Mouse (Mus musculus) liver, embryonic 16.5 days (tissue): ENCODE data around the gene Arhgap27. TPM values are rescaled to one million over a fixed set of nuclear protein-coding genes. Genes with fewer than 3 reads are reported as not detected.

ENCODE experiments used
- ATAC-seq: fragments of 200-750 bp; cut with Nextera tagmentation; 2 replicates; pipeline ENCODE4 v1.8.0; 2017; ENCODE audit warnings: low read depth, mild to moderate bottlenecking, moderate number of reproducible peaks, moderate library complexity
- H3K27ac ChIP-seq: fragments of 300-500 bp; sonication (generic); 2 replicates; pipeline ENCODE4 v1.5.1; 2014; ENCODE audit warnings: mild to moderate bottlenecking, low read length
- H3K27me3 ChIP-seq: fragments of 300-500 bp; sonication (generic); 2 replicates; pipeline ENCODE4 v1.6.1; 2014; ENCODE audit warnings: low read depth, low read length, mixed read lengths; ENCODE audit not compliant: control insufficient read depth, insufficient read depth
- H3K36me3 ChIP-seq: fragments of 300-500 bp; sonication (generic); 2 replicates; pipeline ENCODE4 v1.6.1; 2014; ENCODE audit warnings: mild to moderate bottlenecking; ENCODE audit not compliant: control insufficient read depth, insufficient read depth
- H3K4me1 ChIP-seq: fragments of 300-500 bp; sonication (generic); 2 replicates; pipeline ENCODE4 v1.6.1; 2014; ENCODE audit warnings: low read depth, low read length, mixed read lengths; ENCODE audit not compliant: control insufficient read depth
- H3K4me2 ChIP-seq: fragments of 300-500 bp; sonication (generic); 2 replicates; pipeline ENCODE4 v1.6.1; 2014; ENCODE audit warnings: low read depth, low read length, mixed read lengths
- H3K4me3 ChIP-seq: fragments of 300-500 bp; sonication (generic); 2 replicates; pipeline ENCODE4 v1.5.1; 2014; ENCODE audit warnings: low read depth, mild to moderate bottlenecking, low read length
- H3K9ac ChIP-seq: fragments of 300-500 bp; sonication (generic); 2 replicates; pipeline ENCODE4 v1.6.1; 2014; ENCODE audit warnings: low read depth, low read length
- H3K9me3 ChIP-seq: fragments of 300-500 bp; sonication (generic); replicated peaks from 2 replicates; pipeline ENCODE4 v1.6.1; 2016; ENCODE audit warnings: low read length; ENCODE audit not compliant: control insufficient read depth
- WGBS: fragments of 180-500 bp; shearing (Covaris S2); extraction: QIAGEN DNeasy Blood & Tissue Kit; methylation state at CpG from one replicate; pipeline ENCODE4 v1.1.7; 2014; ENCODE audit not compliant: insufficient replicate concordance; 5-methylcytosine and 5-hydroxymethylcytosine counted together
- polyA plus RNA-seq: library from polyadenylated mRNA; unstranded; fragments of >200 nt; fragmentation: Nextera tagmentation; extraction: Ambion mirVana; gene quantifications from 2 replicates; pipeline ENCODE4 v1.2.1, GENCODE M21; 2015

Gene Arhgap27
- polyA plus RNA-seq, 1 experiment from 2014 or later = 3.8 TPM

GRCm38 (mm10) chr11:103314736-103315374 lies 48.6 kb downstream of the Arhgap27 start:
- WGBS = 52% methylated on average over 10 of the region's 10 CpGs
- H3K27ac ChIP-seq = no peak overlapping the region

DNA sequence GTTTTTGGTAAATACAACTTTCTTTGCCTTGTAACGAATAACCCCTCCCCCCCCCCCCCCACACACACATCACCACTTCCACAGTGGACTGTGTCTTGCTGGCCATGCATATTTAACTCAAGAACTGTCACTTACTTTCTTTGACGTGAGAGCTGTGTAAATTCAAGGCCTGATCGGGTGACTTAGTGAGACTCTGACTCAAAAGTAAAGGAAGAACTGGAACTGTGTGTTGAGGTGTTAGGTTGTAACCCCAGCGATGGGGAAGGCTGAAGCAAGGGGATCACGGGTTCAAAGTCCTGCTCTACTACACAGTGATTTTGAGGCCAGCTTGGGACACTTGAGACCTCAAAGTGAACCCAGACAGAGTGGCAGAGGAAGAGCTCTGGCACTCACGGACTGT lies 50.0 kb downstream of the Arhgap27 start:
- no peaks in the 10 kb centered on the region for H3K36me3 ChIP-seq
- 48% methylated on average over 6 of the region's 6 CpGs for WGBS
- H3K27me3 ChIP-seq = peaks cover 12% of the 10 kb centered on the region

More at GRCm38 (mm10) chr11:103314736-103315374, 48.6 kb downstream of the Arhgap27 start:
- no peak for ATAC-seq
- Histone ChIP-seq H3K27me3 (peaks cover 12% of the 10 kb centered on the region), H3K4me3 (no peak overlapping the region), H3K9me3 (no peaks in the 10 kb centered on the region), H3K9ac (no peak overlapping the region), H3K4me2 (no peak overlapping the region), H3K36me3 (no peaks in the 10 kb centered on the region), H3K4me1 (no peaks in the 10 kb centered on the region; the same call in 1 of the 2 replicates)

GRCm38 (mm10) chr11:103312655-103313255 lies 50.7 kb downstream of the Arhgap27 start:
- H3K27me3 ChIP-seq = peaks cover 12% of the 10 kb centered on the region
- no peaks in the 10 kb centered on the region for H3K9me3 ChIP-seq
- no peaks in the 10 kb centered on the region for H3K36me3 ChIP-seq
- no peak overlapping the region for H3K4me3 ChIP-seq
- no peak overlapping the region for H3K4me2 ChIP-seq
- H3K4me1 ChIP-seq = no peaks in the 10 kb centered on the region; the same call in 1 of the 2 replicates
- no peak overlapping the region for H3K27ac ChIP-seq
- WGBS = 54% methylated on average over 8 of the region's 8 CpGs
- ATAC-seq = no peak
- H3K9ac ChIP-seq = no peak overlapping the region

More for the DNA sequence above, 50.0 kb downstream of the Arhgap27 start:
- Histone ChIP-seq H3K4me1 (no peaks in the 10 kb centered on the region; the same call in 1 of the 2 replicates), H3K4me3 (no peak overlapping the region), H3K4me2 (no peak overlapping the region), H3K9ac (no peak overlapping the region), H3K27ac (no peak overlapping the region), H3K9me3 (no peaks in the 10 kb centered on the region)
- no peak for ATAC-seq

GRCm38 (mm10) chr11:103311960-103312611 lies 51.4 kb downstream of the Arhgap27 start:
- 9% methylated on average over 30 of the region's 30 CpGs for WGBS
- H3K36me3 ChIP-seq = no peaks in the 10 kb centered on the region
- no peak overlapping the region for H3K4me3 ChIP-seq
- no peak overlapping the region for H3K27ac ChIP-seq
- H3K4me2 ChIP-seq = peak overlapping the region; percentile 37
- H3K9me3 ChIP-seq = no peaks in the 10 kb centered on the region
- H3K27me3 ChIP-seq = peaks cover 12% of the 10 kb centered on the region
- no peak overlapping the region for H3K9ac ChIP-seq
- no peak for ATAC-seq
- H3K4me1 ChIP-seq = no peaks in the 10 kb centered on the region; the same call in 1 of the 2 replicates

DNA sequence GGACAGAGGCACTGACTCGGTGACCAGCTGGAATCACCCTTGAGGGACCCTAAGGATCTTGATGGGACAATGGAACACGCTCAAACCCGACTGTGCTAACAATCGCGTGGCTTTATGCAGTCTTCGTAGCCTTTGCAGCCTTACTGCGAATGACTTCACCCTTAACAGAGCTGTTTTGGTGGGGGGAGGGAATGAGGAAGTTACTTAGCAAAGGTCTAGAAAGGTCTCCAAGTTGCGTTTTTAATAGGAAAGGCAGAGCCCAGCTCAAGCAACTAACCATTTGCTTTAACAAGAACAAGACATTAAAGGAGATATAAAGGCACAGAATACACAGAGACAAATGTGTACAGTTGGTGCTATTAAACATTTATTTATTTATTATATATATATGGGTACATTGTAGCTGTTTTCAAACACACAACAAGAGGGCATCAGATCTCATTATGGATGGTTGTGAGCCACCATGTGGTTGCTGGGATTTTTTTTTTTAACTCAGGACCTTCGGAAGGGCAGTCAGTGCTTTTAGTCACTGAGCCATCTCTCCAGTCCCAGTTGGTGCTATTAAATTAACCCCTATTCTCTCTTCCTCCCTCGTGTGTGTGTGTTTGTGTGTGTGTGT lies 53.4 kb downstream of the Arhgap27 start:
- WGBS = 21% methylated on average over 10 of the region's 10 CpGs
- Histone ChIP-seq H3K27me3 (peaks cover 12% of the 10 kb centered on the region), H3K9ac (no peak overlapping the region), H3K4me1 (no peaks in the 10 kb centered on the region; the same call in 1 of the 2 replicates), H3K4me2 (no peak overlapping the region), H3K9me3 (no peaks in the 10 kb centered on the region), H3K36me3 (no peaks in the 10 kb centered on the region), H3K4me3 (no peak overlapping the region), H3K27ac (no peak overlapping the region)
- ATAC-seq = no peak

DNA sequence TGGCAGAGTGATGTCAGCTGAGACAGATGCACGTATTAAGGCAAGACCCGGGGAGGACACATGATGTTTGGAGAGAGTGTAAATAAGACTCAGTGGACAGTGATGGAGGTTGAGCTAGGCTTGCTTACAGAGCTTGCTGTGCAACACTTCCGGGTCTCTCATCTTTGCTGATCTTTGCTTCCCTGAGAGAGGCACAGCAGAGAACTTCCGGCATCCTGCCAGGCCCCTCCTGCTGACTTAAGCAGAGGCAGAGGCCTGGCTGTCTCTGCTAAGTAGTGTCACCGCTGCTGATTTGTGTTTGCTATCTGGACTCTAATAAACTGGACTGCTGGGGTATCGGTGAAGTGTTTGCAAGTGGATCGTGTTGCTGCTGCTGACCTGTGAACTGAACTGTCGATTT lies 55.6 kb downstream of the Arhgap27 start:
- no peak overlapping the region for H3K9ac ChIP-seq
- H3K9me3 ChIP-seq = no peaks in the 10 kb centered on the region
- H3K27me3 ChIP-seq = peaks cover 12% of the 10 kb centered on the region
- 53% methylated on average over 8 of the region's 8 CpGs for whole genome bisulfite sequencing
- peak; percentile 27; the same call in 1 of the 2 replicates for ATAC-seq
- H3K4me2 ChIP-seq = no peak overlapping the region
- no peaks in the 10 kb centered on the region for H3K36me3 ChIP-seq
- no peak overlapping the region for H3K4me3 ChIP-seq
- H3K4me1 ChIP-seq = no peaks in the 10 kb centered on the region
- no peak overlapping the region for H3K27ac ChIP-seq

DNA sequence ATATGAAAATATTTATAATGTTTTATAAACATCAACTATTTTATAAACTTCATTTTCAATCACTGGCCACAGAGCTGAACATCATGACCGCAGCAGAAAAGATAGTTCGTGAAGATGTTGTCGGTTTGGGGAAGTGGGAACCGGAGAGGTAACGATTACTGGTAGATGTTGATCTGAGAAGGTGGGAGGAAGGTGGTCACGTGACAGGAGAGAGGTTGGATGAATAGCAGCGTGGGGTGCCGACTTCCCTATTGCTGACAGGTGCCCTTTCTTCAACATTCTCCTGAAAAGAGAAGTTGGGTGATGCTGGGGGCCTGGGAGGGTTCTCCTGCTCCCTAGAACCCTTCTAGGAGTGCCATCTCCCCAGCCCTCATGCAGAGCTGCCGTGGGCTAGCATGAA lies 59.0 kb downstream of the Arhgap27 start:
- Histone ChIP-seq H3K4me2 (no peak overlapping the region), H3K9me3 (no peaks in the 10 kb centered on the region; the same call in 1 of the 2 replicates), H3K36me3 (no peaks in the 10 kb centered on the region), H3K4me3 (no peak overlapping the region), H3K27ac (no peak overlapping the region), H3K27me3 (no peaks in the 10 kb centered on the region), H3K9ac (no peak overlapping the region), H3K4me1 (no peaks in the 10 kb centered on the region)
- WGBS = 34% methylated on average over 9 of the region's 9 CpGs
- ATAC-seq = no peak

GRCm38 (mm10) chr11:103294772-103295171 lies 68.7 kb downstream of the Arhgap27 start:
- no peak overlapping the region for H3K9ac ChIP-seq
- H3K4me2 ChIP-seq = no peak overlapping the region
- H3K4me1 ChIP-seq = peaks cover 3% of the 10 kb centered on the region; the same call in 1 of the 2 replicates
- H3K4me3 ChIP-seq = no peak overlapping the region
- no peaks in the 10 kb centered on the region for H3K36me3 ChIP-seq
- no peaks in the 10 kb centered on the region for H3K27me3 ChIP-seq
- no peak overlapping the region for H3K27ac ChIP-seq
- no peak for ATAC-seq
- WGBS = 67% methylated on average over 7 of the region's 7 CpGs
- no peaks in the 10 kb centered on the region for H3K9me3 ChIP-seq
